Mouse (Mus musculus) layer of hippocampus, adult 6 months (tissue): ENCODE results near the gene Tbl1xr1. TPM values are rescaled to one million over a fixed set of nuclear protein-coding genes. Genes with fewer than 3 reads are reported as not detected.

ENCODE experiments used
- long read RNA-seq, 2 experiments: library from polyadenylated mRNA; unstranded; transcript quantifications; one replicate each; pipeline ENCODE4 v2.0.0; 2019 to 2020
- polyA plus RNA-seq: library from polyadenylated mRNA; unstranded; fragments of <200 nt; fragmentation: Nextera tagmentation; gene quantifications from 2 replicates; pipeline ENCODE4 v1.2.3, GENCODE M21; 2021

Gene Tbl1xr1
- 15.4 and 19.8 TPM in 2 replicates for polyA plus RNA-seq
- long read RNA-seq, experiment 1, full-length matches to known transcripts = 5 of 27 reads
- long read RNA-seq, experiment 1, partial matches to known transcripts = 2 of 27 reads
- long read RNA-seq, experiment 1, other reads (novel, unspliced or antisense) = 20 of 27 reads
- long read RNA-seq, experiment 2, full-length matches to known transcripts = 14 of 54 reads
- long read RNA-seq, experiment 2, partial matches to known transcripts = 2 of 54 reads
- long read RNA-seq, experiment 2, other reads (novel, unspliced or antisense) = 38 of 54 reads

DNA sequence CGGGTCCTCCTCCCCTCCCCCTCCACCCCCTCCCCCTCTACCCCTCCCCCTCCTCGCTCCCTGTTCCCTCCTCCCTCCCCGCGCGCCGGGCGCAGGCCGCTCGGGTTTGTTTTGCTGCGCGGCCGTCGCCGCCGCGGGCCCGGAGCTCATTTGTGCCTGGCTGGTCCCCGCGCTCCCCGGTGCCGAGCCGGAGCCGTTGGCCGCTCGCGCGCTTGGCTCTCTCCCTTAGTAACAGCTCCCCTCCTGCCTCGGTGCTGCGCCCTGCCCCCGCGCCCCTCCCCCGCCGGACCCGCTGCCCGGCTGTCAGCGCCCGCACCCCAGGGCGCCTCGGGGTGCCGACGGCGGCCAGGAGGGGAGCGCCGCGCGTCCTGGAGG, at the start of gene Tbl1xr1:
Gene Tbl1xr1 (plus strand): TSS at position 92 of the 375 bp plus-strand sequence.

